Mouse (Mus musculus) urinary bladder, postnatal 4 days (tissue): ENCODE data around the gene Syne4.

Experiments
- DNase-seq, 2 experiments: peaks; one replicate each; pipeline ENCODE4 v3.0.0; 2021 to 2022; ENCODE audit warnings: low spot score in 2 of 2

The Syne4 gene

DNA sequence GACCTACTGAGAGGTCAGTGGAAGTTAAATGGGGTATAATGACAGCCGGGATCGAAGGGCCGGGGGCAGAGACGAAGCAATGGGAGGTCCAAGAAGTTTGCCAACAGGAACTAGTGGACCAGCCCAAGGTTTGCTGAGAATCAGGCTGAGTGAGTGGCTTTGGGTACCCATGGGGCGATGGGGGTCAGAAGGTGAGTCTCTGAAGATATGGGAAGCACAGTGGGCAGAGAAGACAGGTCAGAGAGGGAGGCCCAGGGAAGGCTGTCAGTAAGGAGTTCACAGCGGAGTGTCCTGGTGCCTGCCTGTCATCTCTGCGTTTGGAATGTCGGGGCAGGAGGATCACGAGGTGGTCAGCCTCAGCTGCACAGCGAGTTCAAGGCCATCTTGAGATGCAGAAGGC is 13.8 kb downstream of the Syne4 start:
- DNase-seq = no peak

DNA sequence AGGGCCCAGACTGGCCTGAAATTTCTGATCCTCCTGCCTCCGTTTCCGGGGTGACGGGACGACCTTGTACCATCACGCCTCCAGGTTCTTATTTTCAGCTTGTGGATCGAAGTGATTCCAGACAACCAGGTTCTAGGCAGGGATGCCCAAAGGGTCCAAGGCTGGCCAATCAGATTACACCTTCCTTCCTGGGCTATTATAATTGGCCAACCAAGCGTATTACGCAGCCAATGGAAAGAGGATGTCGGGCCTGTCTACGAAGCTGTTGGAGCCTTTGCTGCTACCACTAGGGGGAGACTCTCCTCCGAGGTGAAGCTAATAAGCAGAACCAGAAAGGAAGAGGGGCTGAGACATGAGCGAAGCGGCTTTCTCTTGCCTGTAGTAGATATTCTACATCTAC is 17.3 kb downstream of the Syne4 start:
- DNase-seq = peak; percentile 65 to 76

DNA sequence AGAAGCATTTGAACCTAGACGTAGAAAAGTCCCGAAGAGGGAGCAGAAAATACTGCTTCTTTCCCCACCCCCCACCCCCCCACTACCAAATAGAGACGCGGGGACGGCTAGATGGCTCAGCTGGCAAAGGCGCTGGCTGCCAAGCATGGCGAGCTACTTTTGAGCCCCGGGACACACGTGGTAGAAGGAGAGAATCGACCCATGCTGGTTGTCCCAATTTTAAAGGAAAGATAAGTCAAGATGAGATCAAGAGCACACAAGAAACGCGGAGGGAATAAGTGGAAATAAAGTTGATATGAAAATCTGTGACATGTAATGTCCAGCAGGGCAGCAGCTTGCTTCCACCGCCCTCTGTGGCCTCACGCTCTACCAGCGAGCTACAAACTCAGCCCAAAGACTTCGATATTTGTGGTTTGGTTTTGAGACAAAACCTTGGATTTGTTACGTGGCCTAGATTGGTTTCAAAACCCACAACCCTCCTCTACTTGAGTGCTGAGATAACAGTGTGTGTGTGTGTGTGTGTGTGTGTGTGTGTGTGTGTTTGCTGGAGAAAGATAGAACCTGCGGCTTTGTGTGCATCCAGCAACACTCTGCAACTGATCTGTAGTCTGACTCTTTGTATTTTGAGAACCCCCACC is 18.1 kb downstream of the Syne4 start:
- DNase-seq = no peak

DNA sequence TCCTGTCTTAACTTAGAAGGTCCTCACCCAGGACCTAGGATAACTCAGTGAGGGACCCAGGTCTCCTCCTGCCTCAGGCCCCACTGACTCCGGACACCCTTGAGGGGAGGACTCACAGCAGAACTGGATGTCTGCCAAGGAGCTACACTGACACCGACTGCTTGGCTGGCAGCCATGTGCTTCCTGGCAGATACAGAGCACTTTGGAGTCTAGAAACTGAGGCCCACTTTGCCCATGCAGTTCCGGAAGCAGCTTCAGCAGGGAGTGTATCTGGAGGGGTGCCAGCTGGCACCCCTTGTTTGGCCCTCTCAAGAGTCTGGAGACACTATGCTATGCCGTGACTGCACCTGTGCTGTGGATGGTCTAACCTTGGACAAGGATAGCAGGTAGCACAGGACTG is 18.8 kb downstream of the Syne4 start:
- peak in 1 of 2 experiments; percentile 49 for DNase-seq

DNA sequence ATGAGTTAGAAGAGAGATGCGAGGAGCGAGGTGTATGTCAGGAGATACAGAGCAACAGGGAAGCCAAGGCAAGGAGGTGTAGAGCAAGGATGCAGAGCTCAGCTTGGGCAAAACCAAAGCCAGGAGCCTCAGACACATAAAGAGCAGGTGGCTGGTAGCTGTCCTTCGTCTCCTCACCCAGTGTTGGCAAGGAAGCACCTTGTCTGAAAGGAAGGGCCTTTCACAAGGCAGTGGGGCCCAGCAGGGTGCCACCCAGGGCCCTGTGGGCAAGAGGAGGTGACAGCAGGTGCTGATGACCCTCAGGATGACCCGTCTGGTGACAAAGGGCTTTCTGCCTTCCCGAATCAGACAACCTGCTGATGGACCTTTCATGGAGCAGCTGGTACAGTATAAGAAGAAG is 20.0 kb downstream of the Syne4 start:
- DNase-seq = no peak

DNA sequence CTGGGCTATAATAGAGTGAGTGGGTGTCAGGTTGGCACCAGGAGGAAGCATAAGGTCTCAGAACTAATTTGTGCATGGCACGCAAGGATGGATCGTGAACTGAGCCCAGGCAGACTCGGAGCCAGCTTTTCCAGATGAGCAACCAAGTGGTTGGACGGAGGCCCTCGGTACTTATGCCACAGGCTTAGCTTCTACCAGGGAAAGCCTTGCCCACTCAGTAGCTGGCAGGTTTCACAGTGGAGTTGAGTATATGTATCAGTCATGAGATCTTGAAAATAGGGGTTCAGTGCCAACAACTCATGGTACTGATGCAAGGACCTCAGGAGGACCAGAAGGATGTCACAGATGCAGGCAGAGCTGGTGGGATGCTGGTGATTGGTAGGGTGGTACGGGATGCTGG is 21.1 kb downstream of the Syne4 start:
- DNase-seq = no peak

DNA sequence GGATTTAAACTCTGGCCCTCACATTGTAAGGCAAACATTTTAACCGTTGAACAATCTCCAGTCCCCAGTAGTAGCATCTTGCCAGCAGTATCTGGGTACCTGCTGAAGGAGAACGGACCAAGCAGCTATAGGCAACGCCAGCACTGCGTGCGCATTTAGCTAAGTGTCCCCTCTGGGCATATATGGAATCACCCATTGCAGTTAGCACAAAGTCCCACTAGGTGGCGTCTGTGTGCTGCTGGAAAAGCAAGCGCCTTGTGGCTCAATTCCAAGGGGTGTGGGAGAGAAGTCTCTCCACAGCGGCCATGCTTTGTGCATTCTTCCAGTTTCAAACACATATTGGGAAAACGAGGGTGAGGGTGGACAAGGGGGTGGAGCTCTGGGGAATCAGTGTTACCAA is 21.8 kb downstream of the Syne4 start:
- DNase-seq = peak; percentile 76 to 91

DNA sequence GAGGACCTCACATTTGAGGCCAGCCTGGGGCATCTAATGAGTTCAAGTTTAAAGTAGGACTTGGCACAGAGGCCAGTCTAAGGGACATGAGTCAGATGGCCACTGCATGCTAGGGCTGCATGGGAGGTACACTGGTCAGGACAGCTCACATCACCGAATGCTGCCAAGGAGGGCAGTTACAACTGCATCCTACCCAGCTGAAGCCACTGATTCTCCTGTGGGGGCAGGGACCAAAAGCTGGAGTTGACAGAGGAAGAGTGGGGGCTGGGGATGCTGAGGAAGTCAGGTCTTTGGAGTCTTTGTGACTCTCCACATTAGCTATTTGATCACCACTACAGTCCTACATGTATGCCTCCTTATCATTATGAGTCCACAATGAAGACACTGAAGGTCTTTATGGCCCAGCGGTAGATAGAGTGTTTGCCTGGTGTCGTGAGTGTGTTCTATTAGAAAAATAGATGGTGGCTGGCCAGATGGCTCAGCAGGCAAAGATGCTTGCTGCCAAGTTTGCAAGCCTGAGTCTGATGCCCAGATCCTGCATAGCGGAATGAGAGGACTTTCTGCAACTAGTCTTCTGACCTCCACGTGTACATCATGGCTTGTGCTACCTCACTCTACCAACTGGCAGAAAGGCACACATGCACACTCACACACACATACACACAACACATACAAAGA is 25.0 kb downstream of the Syne4 start:
- DNase-seq = no peak

DNA sequence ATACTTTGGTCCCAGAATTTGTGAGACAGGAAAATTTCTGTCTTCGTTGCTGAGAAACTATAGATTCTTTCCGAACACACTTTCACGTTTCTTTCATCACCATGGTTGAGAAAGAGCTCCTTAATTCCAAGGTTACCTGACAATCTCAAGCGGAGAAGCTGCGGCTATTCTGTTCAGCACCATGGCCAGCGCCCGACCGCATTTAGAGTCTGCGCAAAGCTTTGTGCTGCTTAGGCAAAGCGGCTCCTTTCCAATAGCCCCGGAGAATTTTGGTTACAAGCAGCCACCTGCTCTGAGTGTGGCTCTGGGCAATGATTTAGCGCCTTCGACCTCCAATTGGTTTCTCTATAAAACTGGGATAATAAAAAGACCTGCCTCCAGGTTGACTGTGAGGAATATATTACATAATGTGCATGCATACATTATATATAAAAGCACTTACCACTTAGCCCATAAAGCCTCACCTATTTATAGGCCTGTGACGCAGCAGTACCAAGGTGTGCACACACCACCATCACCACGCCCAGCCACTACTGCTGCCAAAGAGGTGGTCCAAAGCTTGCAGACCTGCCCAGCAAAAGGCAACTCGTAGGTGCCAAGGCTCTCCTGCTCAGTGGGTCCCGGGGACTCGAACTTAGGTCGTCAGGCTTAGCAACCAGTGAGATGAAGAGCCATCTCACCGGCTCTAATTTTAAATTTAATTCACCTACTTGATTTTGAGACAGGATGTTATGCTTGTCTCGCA is 32.2 kb downstream of the Syne4 start:
- peak in 1 of 2 experiments; percentile 43 for DNase-seq

DNA sequence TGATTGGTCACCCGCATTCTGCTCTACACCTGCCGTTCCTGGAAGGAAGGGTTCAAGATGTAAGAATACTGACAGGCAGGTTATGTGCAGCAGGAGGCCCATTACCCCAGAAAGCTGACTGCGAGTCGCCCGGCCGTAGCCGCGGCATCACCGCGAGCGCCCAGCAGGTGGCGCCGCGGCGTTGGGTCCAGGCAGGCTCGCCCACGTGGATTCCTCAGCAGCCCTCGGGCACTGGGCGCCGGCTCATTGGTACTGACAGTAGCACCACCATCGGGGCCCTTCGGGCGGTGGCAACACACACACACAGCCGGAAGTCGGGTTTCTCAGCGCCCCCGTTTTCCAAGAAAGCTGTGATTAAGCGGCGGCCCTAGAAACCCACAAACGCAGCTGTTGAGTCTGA is 33.2 kb downstream of the Syne4 start:
- peak in 1 of 2 experiments; percentile 50 for DNase-seq

DNA sequence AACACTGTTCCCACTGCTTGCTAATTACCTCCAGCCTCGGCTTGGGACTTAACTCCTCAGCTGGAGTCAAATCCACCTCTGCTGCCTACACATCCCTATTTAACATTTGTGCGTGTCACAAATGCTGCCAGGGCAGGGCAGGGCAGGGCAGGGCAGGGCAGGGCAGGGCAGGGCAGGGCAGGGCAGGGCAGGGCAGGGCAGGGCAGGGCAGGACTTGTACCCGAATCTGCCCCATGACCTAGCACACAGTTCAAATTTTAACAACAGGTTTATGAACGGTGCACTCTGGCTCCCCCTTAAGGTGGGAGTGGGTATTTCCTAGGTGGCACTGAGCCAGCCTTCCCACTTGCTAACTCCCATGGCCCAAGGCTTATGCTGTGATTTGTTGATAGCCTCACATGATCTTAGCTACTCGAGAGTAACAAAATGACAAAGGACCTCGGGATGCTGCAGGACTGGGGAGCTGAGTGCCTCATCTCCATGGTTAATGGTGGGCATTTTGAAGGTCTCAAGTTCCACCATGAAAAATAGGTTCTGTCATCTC is 38.7 kb downstream of the Syne4 start:
- DNase-seq = peak in 1 of 2 experiments; percentile 76

DNA sequence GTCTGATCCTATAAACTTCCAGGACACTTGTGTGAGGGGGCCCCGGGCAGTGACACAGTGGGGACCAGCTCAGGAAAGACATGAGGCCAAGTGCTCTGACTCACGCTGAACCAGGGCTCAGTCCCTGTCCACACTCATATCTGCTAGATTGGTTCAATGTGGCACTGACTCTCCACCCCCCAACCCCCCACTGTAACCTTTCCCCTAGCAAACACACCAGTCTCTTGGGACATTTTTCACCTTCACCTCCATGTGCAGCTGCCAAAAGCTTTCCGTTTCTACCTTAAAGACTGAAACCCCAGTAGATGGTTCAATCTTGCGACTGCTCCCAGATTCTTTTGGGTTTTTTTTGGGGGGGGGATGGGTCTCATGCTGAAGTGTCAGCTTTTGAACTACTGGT is 39.5 kb downstream of the Syne4 start:
- DNase-seq = no peak

DNA sequence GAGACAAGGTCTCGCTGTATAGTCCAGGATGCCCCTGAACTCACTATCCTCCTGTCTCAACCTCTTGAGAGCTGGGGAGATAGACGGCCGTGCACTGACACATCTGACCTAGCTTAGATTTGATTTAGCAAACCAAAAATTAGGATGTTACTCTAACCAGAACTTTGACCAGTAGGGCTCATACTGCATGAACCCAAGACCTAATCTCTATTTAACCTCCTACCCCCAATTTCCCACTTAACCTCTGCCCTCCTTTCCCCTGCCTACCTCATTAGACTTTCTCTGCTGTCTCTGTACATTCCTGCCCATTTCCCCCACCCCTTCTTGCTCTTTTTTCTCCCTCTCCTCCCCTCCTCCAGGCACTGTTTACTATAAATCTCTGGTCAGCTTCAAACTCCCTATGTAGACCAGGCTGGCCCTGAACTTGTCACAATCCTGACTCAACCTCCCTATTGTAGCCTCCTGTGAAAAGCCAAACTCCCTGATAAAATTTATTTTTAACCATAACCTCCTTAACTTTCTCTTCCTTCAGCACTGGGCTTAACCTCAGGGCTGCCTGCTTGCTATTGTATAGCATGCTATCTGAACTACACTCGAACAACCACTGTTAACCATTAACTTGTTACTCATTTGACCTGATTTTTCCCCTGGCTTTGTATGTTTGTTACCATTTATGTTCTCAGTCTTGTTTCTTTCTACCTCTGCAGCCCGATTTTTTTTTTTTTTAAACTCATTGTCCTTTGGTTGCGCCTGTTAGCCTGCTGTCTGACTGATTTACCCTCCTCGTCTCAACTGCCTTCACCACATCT is 44.0 kb downstream of the Syne4 start:
- DNase-seq = no peak

DNA sequence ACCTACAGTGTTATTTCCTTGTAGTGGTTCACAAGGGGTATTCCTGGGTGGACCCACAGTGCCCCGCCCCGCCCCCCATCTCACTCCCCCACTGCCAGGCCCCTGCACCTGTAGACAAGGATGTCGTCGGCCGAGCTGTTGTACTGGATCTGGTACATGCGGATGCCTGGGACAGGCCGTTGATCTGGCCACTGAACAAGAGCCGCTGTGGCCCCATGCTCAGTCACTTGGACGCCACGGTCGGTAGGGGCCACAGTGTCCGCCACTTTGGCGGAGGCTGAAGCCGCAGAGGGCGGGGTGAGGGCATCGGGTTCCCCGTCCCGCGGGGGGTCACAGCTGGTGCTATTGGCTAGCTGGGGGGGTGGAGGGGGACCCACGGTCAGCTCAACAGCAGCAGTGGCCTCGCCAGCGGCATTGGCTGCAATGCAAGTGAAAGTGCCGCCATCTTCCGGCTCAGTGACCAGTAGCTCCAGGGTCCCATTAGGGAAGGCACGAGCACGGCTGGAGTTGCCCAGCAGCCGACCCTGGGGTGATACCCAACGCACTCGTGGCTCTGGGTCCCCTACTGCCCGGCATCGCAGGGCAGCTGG is 44.8 kb downstream of the Syne4 start:
- DNase-seq = no peak

DNA sequence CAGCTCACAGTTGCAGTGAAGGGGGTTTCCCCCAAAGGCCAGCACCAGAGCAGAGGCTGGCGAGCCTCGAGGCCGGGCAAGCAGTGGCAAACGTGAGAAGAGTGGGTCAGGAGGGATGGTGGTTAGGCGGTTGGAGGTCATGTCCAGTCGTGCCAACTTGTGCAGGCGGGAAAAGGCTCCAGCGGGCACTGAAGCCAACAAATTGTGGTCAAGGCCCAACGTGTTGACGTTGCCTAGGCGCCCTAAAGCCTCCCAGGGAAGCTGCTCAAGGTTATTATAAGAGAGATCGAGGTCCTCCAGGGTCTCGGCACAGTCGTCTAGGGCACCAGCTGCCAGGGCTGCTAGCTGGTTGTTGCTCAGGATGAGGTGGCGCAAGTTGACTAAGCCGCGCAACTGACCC is 45.4 kb downstream of the Syne4 start:
- DNase-seq = no peak

DNA sequence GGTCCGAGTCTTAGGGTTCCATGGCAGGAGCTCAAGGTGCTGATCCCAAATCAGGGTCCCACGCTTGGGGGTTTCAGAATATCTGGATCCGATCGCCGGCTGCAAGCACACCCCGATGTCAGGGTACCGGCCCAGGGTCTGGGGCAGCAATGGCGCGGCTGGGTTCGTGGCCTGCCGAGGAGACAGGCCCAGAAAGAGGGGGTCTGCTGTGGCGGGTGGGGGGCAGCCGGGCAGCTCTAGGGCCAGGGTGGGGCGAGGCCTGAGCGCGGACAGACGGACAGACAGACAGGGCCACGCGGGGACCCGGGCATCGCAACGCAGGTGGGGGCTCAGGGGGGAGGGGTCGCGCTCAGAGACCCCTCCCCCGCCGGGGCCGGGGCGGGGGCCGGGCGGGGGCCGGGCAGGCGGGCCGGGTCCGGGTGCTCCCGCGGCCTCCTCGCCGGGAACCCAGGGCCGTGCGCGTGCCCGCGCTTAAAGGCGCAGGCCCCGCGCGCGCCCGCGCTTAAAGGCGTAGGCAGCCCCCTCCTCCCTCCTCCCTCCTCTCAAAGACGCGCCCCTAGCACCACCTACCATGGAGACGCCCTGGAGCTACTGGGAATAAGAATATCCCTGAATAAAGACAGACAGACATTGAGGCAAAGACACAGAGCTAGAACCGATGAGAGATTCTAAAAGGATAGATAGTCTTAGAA is 48.2 kb downstream of the Syne4 start, which contains the start of gene Lrfn3:
Gene Lrfn3, minus strand, starts transcription at position 121 of the 692 bp plus-strand sequence.
- no peak for DNase-seq

DNA sequence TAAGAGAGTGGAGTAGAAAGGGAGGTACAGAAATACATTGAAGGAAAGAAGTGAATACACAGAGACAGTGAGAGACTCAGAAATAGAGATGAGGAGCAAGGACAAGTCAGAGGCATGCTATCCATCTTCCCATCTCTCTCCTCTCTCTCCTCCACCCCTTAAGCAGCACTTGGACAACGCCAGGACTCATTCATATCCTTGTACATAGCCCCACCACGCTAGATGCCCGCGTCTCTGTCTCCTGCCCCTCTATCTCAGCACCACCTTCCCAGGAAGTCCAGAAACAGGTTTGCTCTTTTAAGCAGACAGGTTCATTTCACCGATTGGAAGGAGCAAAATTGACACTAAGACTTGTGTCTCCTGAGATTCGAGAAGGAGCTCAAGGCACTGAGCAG is 48.7 kb downstream of the Syne4 start:
- DNase-seq = no peak

DNA sequence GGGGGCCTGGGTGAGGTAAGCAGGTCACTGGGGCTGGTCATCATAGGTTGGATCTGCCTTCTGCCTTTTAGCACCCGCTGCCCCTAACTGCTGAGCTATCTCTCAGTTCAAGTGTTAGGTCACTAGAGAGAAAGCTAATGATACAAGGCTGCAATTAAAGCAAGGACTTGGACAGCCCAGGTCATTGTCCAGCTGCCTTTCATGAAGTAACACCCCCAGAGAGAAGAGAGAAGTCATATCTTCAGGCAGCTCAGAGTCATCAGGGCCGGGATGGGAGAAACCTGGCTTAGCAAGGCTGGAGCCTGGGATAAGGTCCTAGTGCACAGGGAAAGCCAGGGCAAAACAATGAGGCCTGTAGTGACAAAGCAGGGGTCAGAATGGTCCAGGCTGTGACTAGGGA is 52.9 kb downstream of the Syne4 start:
- DNase-seq = no peak
